Mouse (Mus musculus) stomach, embryonic 15.5 days (tissue): Measurements from ENCODE around the gene Copa. TPM values are rescaled to one million over a fixed set of nuclear protein-coding genes. Genes with fewer than 3 reads are reported as not detected.

ENCODE experiments used
- ATAC-seq: fragments of 200-750 bp; cut with Nextera tagmentation; 2 replicates; pipeline ENCODE4 v1.8.0; 2017; ENCODE audit warnings: low read depth, moderate number of reproducible peaks, moderate TSS enrichment; ENCODE audit not compliant: insufficient read depth, low FRiP score
- H3K27ac ChIP-seq: fragments of 300-500 bp; sonication (generic); 2 replicates; pipeline ENCODE4 v1.5.1; 2015; ENCODE audit warnings: mild to moderate bottlenecking, inconsistent platforms
- H3K27me3 ChIP-seq: fragments of 300-500 bp; sonication (generic); replicated peaks from 2 replicates; pipeline ENCODE4 v1.6.1; 2015; ENCODE audit warnings: inconsistent platforms
- H3K36me3 ChIP-seq: fragments of 300-500 bp; sonication (generic); 2 replicates; pipeline ENCODE4 v1.6.1; 2015; ENCODE audit warnings: inconsistent platforms
- H3K4me1 ChIP-seq: fragments of 300-500 bp; sonication (generic); 2 replicates; pipeline ENCODE4 v1.6.1; 2015; ENCODE audit warnings: inconsistent platforms
- H3K4me2 ChIP-seq: fragments of 300-500 bp; sonication (generic); 2 replicates; pipeline ENCODE4 v1.6.1; 2015; ENCODE audit warnings: mild to moderate bottlenecking, inconsistent platforms
- H3K4me3 ChIP-seq: fragments of 300-500 bp; sonication (generic); replicated peaks from 2 replicates; pipeline ENCODE4 v1.5.1; 2015; ENCODE audit warnings: inconsistent platforms
- H3K9ac ChIP-seq: fragments of 300-500 bp; sonication (generic); 2 replicates; pipeline ENCODE4 v1.6.1; 2015; ENCODE audit warnings: inconsistent platforms
- H3K9me3 ChIP-seq: fragments of 300-500 bp; sonication (generic); 2 replicates; pipeline ENCODE4 v1.6.1; 2016; ENCODE audit warnings: inconsistent platforms
- WGBS: fragments of 180-500 bp; shearing (Covaris S2); methylation state at CpG from one replicate; pipeline ENCODE4 v1.1.7; 2015; 5-methylcytosine and 5-hydroxymethylcytosine counted together
- polyA plus RNA-seq: library from polyadenylated mRNA; unstranded; fragments of >200 nt; fragmentation: Nextera tagmentation; extraction: Ambion mirVana; gene quantifications from 2 replicates; pipeline ENCODE4 v1.2.1, GENCODE M21; 2015

Gene Copa
- polyA plus RNA-seq, 1 experiment from 2014 or later = 190 TPM

GRCm38 (mm10) chr1:172060659-172061058 is 21.7 kb upstream of the Copa start:
- Histone ChIP-seq H3K9ac (no peak overlapping the region), H3K4me3 (no peak overlapping the region), H3K36me3 (peaks cover 9% of the 10 kb centered on the region; the same call in 1 of the 2 replicates), H3K4me1 (no peaks in the 10 kb centered on the region), H3K27me3 (peaks cover 3% of the 10 kb centered on the region; the same call in 1 of the 2 replicates), H3K4me2 (no peak overlapping the region), H3K9me3 (no peaks in the 10 kb centered on the region), H3K27ac (no peak overlapping the region)
- 53% methylated on average over 4 of the region's 4 CpGs for WGBS
- no peak for ATAC-seq

- Histone ChIP-seq H3K9me3 (no peaks in the 10 kb centered on the region), H3K4me1 (no peaks in the 10 kb centered on the region), H3K27ac (no peak overlapping the region), H3K9ac (no peak overlapping the region), H3K4me3 (no peak overlapping the region), H3K27me3 (0 out of 2 replicates have a peak, but pooled peaks cover under 1% of the 10 kb centered on the region), H3K4me2 (no peak overlapping the region), H3K36me3 (peaks cover 13% of the 10 kb centered on the region)
- WGBS = 37% methylated on average over 8 of the region's 8 CpGs
- no peak for ATAC-seq
Observed at GRCm38 (mm10) chr1:172061217-172061616, 21.1 kb upstream of the Copa start.

DNA sequence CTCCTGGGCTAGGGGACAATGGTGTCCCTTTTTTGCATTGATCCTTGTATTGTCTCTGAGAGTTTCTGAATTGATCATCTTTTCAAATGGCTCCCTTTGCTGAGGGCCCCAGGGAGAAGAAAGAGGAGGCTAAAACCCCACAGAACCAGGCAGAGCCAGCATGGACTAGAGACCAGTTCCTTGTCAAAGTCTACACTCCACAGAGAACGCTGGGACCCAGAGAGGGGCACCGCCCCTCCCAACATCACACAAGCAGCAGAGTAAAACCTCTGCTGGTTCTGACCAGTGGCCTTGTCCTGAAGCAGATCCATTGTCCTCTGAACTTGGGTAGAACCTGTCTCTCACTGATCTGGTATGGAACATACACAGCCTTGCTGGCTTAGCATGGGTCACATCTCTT is 20.2 kb upstream of the Copa start:
- Histone ChIP-seq H3K4me3 (no peak overlapping the region), H3K27me3 (no peaks in the 10 kb centered on the region), H3K4me2 (no peak overlapping the region), H3K4me1 (no peaks in the 10 kb centered on the region), H3K27ac (no peak overlapping the region), H3K9ac (no peak overlapping the region), H3K9me3 (no peaks in the 10 kb centered on the region), H3K36me3 (peaks cover 21% of the 10 kb centered on the region)
- no peak for ATAC-seq
- 90% methylated on average over 2 of the region's 2 CpGs for WGBS

DNA sequence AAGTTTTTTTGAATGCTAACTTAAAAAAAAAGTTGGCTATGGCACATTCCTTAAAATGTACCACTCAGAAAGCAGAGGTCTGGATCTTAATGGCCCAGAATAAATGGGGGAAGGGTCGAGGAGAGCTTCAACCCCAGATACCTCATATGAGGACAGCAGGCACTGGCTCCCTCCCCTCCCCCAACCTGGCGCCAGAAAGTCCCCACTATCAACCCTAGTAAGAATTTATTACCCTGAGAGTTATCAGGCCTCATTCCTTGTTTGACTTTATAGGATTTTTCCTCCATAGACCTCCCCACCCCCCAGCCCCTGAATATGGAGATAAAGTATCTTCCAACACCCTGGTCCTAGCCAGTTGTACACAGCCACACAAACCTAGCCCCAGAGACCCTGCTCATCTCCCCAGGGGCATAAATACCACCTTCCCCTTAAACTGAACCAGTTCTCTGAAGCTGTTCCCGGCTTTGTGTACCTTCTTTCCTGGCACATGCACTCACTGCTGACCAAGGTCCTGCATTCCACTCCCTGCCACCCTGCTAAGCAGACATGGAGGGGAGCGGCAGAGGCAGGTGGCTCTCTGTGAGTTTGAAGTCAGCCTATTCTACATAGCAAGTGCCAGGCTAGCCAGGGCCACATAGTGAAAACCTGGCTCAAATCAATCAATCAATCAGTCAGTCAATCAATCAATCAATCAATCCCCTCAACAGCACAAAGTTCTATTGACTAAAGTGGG is 18.9 kb upstream of the Copa start:
- peaks cover 24% of the 10 kb centered on the region for H3K36me3 ChIP-seq
- H3K27me3 ChIP-seq = no peaks in the 10 kb centered on the region
- H3K9me3 ChIP-seq = no peaks in the 10 kb centered on the region
- no peak overlapping the region for H3K27ac ChIP-seq
- H3K4me3 ChIP-seq = no peak overlapping the region
- ATAC-seq = no peak
- H3K4me2 ChIP-seq = no peak overlapping the region
- H3K4me1 ChIP-seq = no peaks in the 10 kb centered on the region
- 35% methylated on average over 4 of the region's 4 CpGs for WGBS
- no peak overlapping the region for H3K9ac ChIP-seq

DNA sequence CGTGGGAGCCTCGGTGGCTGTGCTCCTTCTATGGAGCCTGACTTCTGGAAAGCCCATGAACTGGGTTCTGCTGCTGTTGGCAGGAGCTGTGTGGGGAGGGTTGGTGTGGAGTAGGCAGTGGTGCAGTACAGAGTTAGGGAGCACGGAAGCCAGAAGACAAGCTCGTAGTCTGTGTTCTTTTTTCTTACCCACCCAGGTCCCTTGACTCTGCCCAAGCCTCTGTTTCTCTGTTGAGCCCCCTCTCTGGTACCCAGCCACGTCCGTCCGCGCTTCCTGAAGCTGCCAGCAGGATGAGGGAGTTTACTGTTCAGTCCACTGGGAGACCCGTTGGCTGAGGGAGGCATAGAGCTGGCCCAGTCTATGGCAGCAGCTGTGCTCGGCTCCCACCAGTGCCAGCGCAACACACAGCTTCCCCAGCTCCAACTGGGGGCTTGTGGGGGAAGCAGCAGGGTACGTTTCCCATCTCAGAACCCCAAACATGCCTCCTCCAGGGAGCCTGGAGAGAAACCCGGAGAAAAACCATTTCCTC is 17.7 kb upstream of the Copa start:
- no peaks in the 10 kb centered on the region for H3K27me3 ChIP-seq
- no peaks in the 10 kb centered on the region for H3K9me3 ChIP-seq
- H3K27ac ChIP-seq = no peak overlapping the region
- no peak overlapping the region for H3K4me2 ChIP-seq
- peaks cover 36% of the 10 kb centered on the region for H3K36me3 ChIP-seq
- no peak overlapping the region for H3K4me3 ChIP-seq
- no peak for ATAC-seq
- no peaks in the 10 kb centered on the region for H3K4me1 ChIP-seq
- WGBS = 77% methylated on average over 13 of the region's 13 CpGs
- no peak overlapping the region for H3K9ac ChIP-seq

DNA sequence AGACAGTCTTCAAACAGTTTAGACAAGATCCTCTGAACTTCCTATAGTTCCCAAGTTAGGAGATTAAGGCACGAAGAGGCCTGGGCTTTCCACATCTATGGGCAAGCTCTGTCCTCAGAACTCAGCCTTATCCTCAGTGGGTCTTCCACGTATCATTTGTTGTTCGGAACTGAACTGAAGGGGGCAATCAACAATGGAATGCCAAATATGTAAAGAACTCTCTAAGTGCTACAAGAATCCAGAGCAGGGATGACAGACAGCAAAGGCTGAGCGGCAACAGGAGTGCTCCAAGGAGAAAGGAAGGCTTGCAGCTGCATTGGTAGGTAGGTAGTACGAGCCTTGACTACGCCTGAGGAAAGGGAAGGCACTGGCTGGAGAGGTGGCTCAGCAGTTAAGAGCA is 12.1 kb upstream of the Copa start:
- Histone ChIP-seq H3K27ac (no peak overlapping the region), H3K4me2 (no peak overlapping the region), H3K4me3 (no peak overlapping the region), H3K36me3 (peaks cover 79% of the 10 kb centered on the region), H3K9me3 (no peaks in the 10 kb centered on the region), H3K9ac (no peak overlapping the region), H3K27me3 (no peaks in the 10 kb centered on the region), H3K4me1 (no peaks in the 10 kb centered on the region)
- no peak for ATAC-seq
- 63% methylated on average over 6 of the region's 6 CpGs for WGBS

DNA sequence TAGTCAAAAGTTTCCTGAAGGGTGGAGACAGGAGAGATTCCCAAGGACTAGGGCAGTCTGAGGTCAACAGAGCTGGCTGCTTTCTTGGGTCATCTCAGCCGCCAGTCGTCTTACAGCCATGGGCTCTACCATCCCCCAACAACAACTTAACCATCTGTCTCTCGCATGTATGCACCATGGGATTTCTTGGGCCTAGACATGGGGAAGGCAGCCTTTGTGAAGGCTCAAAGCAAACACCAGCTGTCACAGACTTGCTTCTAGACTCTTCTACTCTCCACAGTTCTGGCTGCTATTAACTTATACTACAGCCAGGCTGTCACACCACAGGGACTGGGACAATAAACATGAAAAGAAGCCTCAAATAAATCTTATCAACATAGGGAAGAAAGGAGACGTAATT is 10.8 kb upstream of the Copa start:
- whole genome bisulfite sequencing = 75% methylated on average over 4 of the region's 4 CpGs
- no peak overlapping the region for H3K9ac ChIP-seq
- no peaks in the 10 kb centered on the region for H3K27me3 ChIP-seq
- no peaks in the 10 kb centered on the region for H3K4me1 ChIP-seq
- ATAC-seq = no peak
- H3K9me3 ChIP-seq = no peaks in the 10 kb centered on the region
- H3K4me3 ChIP-seq = no peak overlapping the region
- H3K27ac ChIP-seq = no peak overlapping the region
- no peak overlapping the region for H3K4me2 ChIP-seq
- H3K36me3 ChIP-seq = peaks cover 72% of the 10 kb centered on the region

DNA sequence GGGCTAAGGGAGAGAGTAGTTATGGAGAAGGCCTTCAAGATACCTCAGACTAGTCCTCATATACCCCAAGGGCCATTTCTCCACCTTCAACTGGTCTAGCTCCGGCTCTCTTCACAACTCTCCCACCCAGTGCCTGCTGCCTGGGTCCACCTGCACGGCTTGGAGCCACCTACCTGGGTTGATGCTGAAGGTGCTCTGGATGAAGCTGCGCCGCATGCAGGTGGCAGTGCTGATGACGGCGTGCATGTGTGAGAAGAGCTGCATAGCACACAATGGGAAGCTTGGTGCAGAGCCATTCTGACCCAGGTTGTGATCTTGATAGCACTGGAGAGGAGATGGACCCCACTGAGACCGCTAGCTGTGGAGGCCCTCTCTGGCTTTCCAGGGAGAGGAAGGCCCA is 9.7 kb upstream of the Copa start:
- no peaks in the 10 kb centered on the region for H3K4me1 ChIP-seq
- H3K4me2 ChIP-seq = no peak overlapping the region
- ATAC-seq = no peak
- H3K9ac ChIP-seq = no peak overlapping the region
- WGBS = 95% methylated on average over 7 of the region's 7 CpGs
- no peak overlapping the region for H3K27ac ChIP-seq
- no peak overlapping the region for H3K4me3 ChIP-seq
- H3K36me3 ChIP-seq = peaks cover 64% of the 10 kb centered on the region
- H3K27me3 ChIP-seq = no peaks in the 10 kb centered on the region
- no peaks in the 10 kb centered on the region for H3K9me3 ChIP-seq

GRCm38 (mm10) chr1:172077981-172078380 is 4.3 kb upstream of the Copa start:
- peaks cover 3% of the 10 kb centered on the region; the same call in 1 of the 2 replicates for H3K4me1 ChIP-seq
- no peak overlapping the region for H3K27ac ChIP-seq
- ATAC-seq = no peak
- H3K4me2 ChIP-seq = no peak overlapping the region
- H3K9ac ChIP-seq = no peak overlapping the region
- no peaks in the 10 kb centered on the region for H3K9me3 ChIP-seq
- no peaks in the 10 kb centered on the region for H3K27me3 ChIP-seq
- H3K36me3 ChIP-seq = peaks cover 39% of the 10 kb centered on the region
- H3K4me3 ChIP-seq = no peak overlapping the region
- 63% methylated on average over 5 of the region's 5 CpGs for WGBS

- Histone ChIP-seq H3K4me1 (peaks cover 10% of the 10 kb centered on the region), H3K4me3 (peak overlapping the region; percentile 81), H3K36me3 (peaks cover 16% of the 10 kb centered on the region), H3K9me3 (no peaks in the 10 kb centered on the region), H3K27me3 (no peaks in the 10 kb centered on the region), H3K9ac (peak overlapping the region; percentile 70), H3K4me2 (peak overlapping the region; percentile 53), H3K27ac (peak overlapping the region; percentile 81)
- WGBS = under 1% methylated on average over 24 of the region's 24 CpGs
- peak; percentile 37; the same call in 1 of the 2 replicates for ATAC-seq
Observed at GRCm38 (mm10) chr1:172082899-172083445, 643 bp downstream of the Copa start.

DNA sequence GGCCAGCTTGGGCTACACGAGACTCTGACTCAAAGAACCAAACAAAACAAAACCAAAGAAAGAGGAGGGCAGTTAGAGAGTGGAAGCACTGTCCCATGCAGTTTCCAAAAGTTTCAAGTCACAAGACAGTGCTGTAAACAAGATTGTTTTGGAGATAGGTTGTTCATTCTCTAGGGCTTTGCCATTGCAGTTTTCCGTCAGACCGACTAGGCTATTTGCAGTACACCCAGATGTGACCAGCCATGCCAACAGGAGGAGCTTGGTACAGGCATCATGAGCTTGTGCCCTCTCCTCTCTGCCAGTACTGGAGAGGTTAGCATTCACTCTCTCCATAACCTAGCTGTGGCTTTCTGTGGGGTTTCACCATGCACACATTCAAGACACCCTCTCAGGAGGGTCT is 11.2 kb downstream of the Copa start:
- H3K4me1 ChIP-seq = no peaks in the 10 kb centered on the region
- H3K9ac ChIP-seq = no peak overlapping the region
- no peak for ATAC-seq
- no peaks in the 10 kb centered on the region for H3K27me3 ChIP-seq
- no peak overlapping the region for H3K4me2 ChIP-seq
- WGBS = 80% methylated on average over 3 of the region's 3 CpGs
- no peaks in the 10 kb centered on the region for H3K9me3 ChIP-seq
- H3K36me3 ChIP-seq = peaks cover 54% of the 10 kb centered on the region
- H3K27ac ChIP-seq = no peak overlapping the region
- H3K4me3 ChIP-seq = no peak overlapping the region

DNA sequence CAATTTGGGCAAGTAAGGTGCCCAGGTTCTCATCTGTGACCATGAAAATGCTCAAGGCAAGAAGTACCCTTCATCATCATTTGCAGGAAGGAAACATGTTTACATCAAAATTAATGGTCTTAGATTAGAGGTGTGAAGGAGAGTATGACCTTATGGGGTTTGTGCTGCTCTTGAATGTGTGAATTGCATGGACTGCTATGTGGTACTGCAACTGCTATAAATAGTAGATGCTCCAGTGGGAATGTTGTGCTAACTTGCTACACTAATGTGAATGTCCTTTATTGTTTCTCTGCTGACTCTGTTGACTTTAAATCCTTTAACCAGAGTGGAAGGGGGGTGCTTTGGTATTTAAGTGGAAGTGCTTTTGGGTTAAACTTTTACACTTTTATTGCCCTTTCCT is 12.0 kb downstream of the Copa start:
- no peak overlapping the region for H3K27ac ChIP-seq
- no peaks in the 10 kb centered on the region for H3K27me3 ChIP-seq
- no peak overlapping the region for H3K4me3 ChIP-seq
- H3K36me3 ChIP-seq = peaks cover 50% of the 10 kb centered on the region
- H3K4me1 ChIP-seq = no peaks in the 10 kb centered on the region
- ATAC-seq = no peak
- H3K9me3 ChIP-seq = no peaks in the 10 kb centered on the region
- no peak overlapping the region for H3K9ac ChIP-seq
- H3K4me2 ChIP-seq = no peak overlapping the region
